Mouse (Mus musculus): ENCODE data around the gene Frmd4a.

- TF ChIP-seq GATA1 (IDR thresholded peaks at IDR 0.05; ENCODE audit: borderline replicate concordance, low read length) (no peak), FLI1 (IDR thresholded peaks at IDR 0.05; ENCODE audit: low read length) (no peak)
Measured at GRCm38 (mm10) chr2:4380926-4381325, 363.4 kb downstream of the Frmd4a start.
